Mouse (Mus musculus) embryonic facial prominence, embryonic 15.5 days (tissue): ENCODE data around the gene Acvrl1. TPM values are rescaled to one million over a fixed set of nuclear protein-coding genes. Genes with fewer than 3 reads are reported as not detected.

Experiments
- ATAC-seq: fragments of 200-750 bp; cut with Nextera tagmentation; 2 replicates; pipeline ENCODE4 v1.8.0; 2017; ENCODE audit warnings: low read depth, moderate TSS enrichment; ENCODE audit not compliant: insufficient number of reproducible peaks, low FRiP score, low TSS enrichment
- H3K27ac ChIP-seq: fragments of 300-500 bp; sonication (generic); replicated peaks from 2 replicates; pipeline ENCODE4 v1.5.1; 2015; ENCODE audit warnings: mild to moderate bottlenecking, inconsistent platforms
- H3K27me3 ChIP-seq: fragments of 300-500 bp; sonication (generic); 2 replicates; pipeline ENCODE4 v1.6.1; 2015; ENCODE audit warnings: inconsistent platforms
- H3K36me3 ChIP-seq: fragments of 300-500 bp; sonication (generic); 2 replicates; pipeline ENCODE4 v1.6.1; 2015; ENCODE audit warnings: mild to moderate bottlenecking, inconsistent platforms
- H3K4me1 ChIP-seq: fragments of 300-500 bp; sonication (generic); 2 replicates; pipeline ENCODE4 v1.6.1; 2015; ENCODE audit warnings: inconsistent platforms
- H3K4me2 ChIP-seq: fragments of 300-500 bp; sonication (generic); replicated peaks from 2 replicates; pipeline ENCODE4 v1.6.1; 2015; ENCODE audit warnings: mild to moderate bottlenecking, inconsistent platforms
- H3K4me3 ChIP-seq: fragments of 300-500 bp; sonication (generic); replicated peaks from 2 replicates; pipeline ENCODE4 v1.5.1; 2015; ENCODE audit warnings: mild to moderate bottlenecking, inconsistent platforms
- H3K9ac ChIP-seq: fragments of 300-500 bp; sonication (generic); 2 replicates; pipeline ENCODE4 v1.6.1; 2015; ENCODE audit warnings: inconsistent platforms
- H3K9me3 ChIP-seq: fragments of 300-500 bp; sonication (generic); replicated peaks from 2 replicates; pipeline ENCODE4 v1.6.1; 2016; ENCODE audit warnings: inconsistent platforms
- WGBS: fragments of 180-500 bp; shearing (Covaris S2); methylation state at CpG from one replicate; pipeline ENCODE4 v1.1.7; 2015; 5-methylcytosine and 5-hydroxymethylcytosine counted together
- polyA plus RNA-seq: library from polyadenylated mRNA; unstranded; fragments of >200 nt; fragmentation: Nextera tagmentation; extraction: Ambion mirVana; gene quantifications from 2 replicates; pipeline ENCODE4 v1.2.1, GENCODE M21; 2015

Gene Acvrl1
- polyA plus RNA-seq, 1 experiment from 2014 or later, result 19.6 TPM

- Histone ChIP-seq H3K36me3 (no peaks in the 10 kb centered on the region), H3K27ac (peak overlapping the region; percentile 82), H3K4me3 (no peak overlapping the region), H3K27me3 (no peaks in the 10 kb centered on the region), H3K4me1 (peaks cover 85% of the 10 kb centered on the region), H3K9ac (no peak overlapping the region), H3K4me2 (no peak overlapping the region), H3K9me3 (no peaks in the 10 kb centered on the region)
- ATAC-seq, result no peak
- 64% methylated on average over 5 of the region's 5 CpGs for WGBS
Observed at GRCm38 (mm10) chr15:101144176-101144575, 15.9 kb downstream of the Acvrl1 start.

GRCm38 (mm10) chr15:101144779-101145178, 16.5 kb downstream of the Acvrl1 start:
- Histone ChIP-seq H3K27me3 (no peaks in the 10 kb centered on the region), H3K9me3 (no peaks in the 10 kb centered on the region), H3K4me1 (peaks cover 79% of the 10 kb centered on the region), H3K27ac (peak overlapping the region; percentile 82), H3K36me3 (no peaks in the 10 kb centered on the region), H3K4me3 (no peak overlapping the region), H3K4me2 (no peak overlapping the region; the same call in 1 of the 2 replicates), H3K9ac (no peak overlapping the region)
- ATAC-seq, result no peak
- 78% methylated on average over 8 of the region's 8 CpGs for WGBS

GRCm38 (mm10) chr15:101145424-101146099, 17.2 kb downstream of the Acvrl1 start:
- Histone ChIP-seq H3K9me3 (no peaks in the 10 kb centered on the region), H3K36me3 (no peaks in the 10 kb centered on the region), H3K9ac (no peak overlapping the region), H3K4me1 (peaks cover 71% of the 10 kb centered on the region), H3K4me2 (peak overlapping the region; percentile 48), H3K27ac (peak overlapping the region; percentile 82), H3K27me3 (no peaks in the 10 kb centered on the region), H3K4me3 (peak overlapping the region; percentile 24; the same call in 1 of the 2 replicates)
- peak; percentile 93 for ATAC-seq
- WGBS, result 7% methylated on average over 19 of the region's 19 CpGs

- H3K36me3 ChIP-seq, result no peaks in the 10 kb centered on the region
- no peak overlapping the region for H3K4me3 ChIP-seq
- H3K4me1 ChIP-seq, result peaks cover 65% of the 10 kb centered on the region
- ATAC-seq, result no peak
- H3K27me3 ChIP-seq, result no peaks in the 10 kb centered on the region
- no peaks in the 10 kb centered on the region for H3K9me3 ChIP-seq
- WGBS, result 44% methylated on average over 15 of the region's 15 CpGs
- peak overlapping the region; percentile 48 for H3K4me2 ChIP-seq
- peak overlapping the region; percentile 82 for H3K27ac ChIP-seq
- H3K9ac ChIP-seq, result no peak overlapping the region
Observed at GRCm38 (mm10) chr15:101146100-101146965, 18.0 kb downstream of the Acvrl1 start.

- H3K9me3 ChIP-seq, result no peaks in the 10 kb centered on the region
- no peaks in the 10 kb centered on the region for H3K27me3 ChIP-seq
- H3K27ac ChIP-seq, result no peak overlapping the region
- no peak for ATAC-seq
- no peak overlapping the region for H3K4me3 ChIP-seq
- no peaks in the 10 kb centered on the region for H3K36me3 ChIP-seq
- H3K4me1 ChIP-seq, result peaks cover 63% of the 10 kb centered on the region
- 61% methylated on average over 16 of the region's 16 CpGs for WGBS
- H3K9ac ChIP-seq, result no peak overlapping the region
- no peak overlapping the region for H3K4me2 ChIP-seq
Observed at GRCm38 (mm10) chr15:101147115-101147909, 19.0 kb downstream of the Acvrl1 start.

GRCm38 (mm10) chr15:101147910-101148273, 19.6 kb downstream of the Acvrl1 start:
- peaks cover 57% of the 10 kb centered on the region for H3K4me1 ChIP-seq
- no peak overlapping the region for H3K4me3 ChIP-seq
- no peak for ATAC-seq
- H3K27me3 ChIP-seq, result no peaks in the 10 kb centered on the region
- 29% methylated on average over 6 of the region's 6 CpGs for WGBS
- H3K36me3 ChIP-seq, result no peaks in the 10 kb centered on the region
- no peak overlapping the region for H3K9ac ChIP-seq
- no peaks in the 10 kb centered on the region for H3K9me3 ChIP-seq
- no peak overlapping the region for H3K4me2 ChIP-seq
- H3K27ac ChIP-seq, result no peak overlapping the region

GRCm38 (mm10) chr15:101148604-101149003, 20.3 kb downstream of the Acvrl1 start:
- Histone ChIP-seq H3K9ac (no peak overlapping the region), H3K27me3 (no peaks in the 10 kb centered on the region), H3K9me3 (no peaks in the 10 kb centered on the region), H3K4me1 (peaks cover 50% of the 10 kb centered on the region), H3K4me2 (no peak overlapping the region), H3K4me3 (no peak overlapping the region), H3K27ac (no peak overlapping the region), H3K36me3 (no peaks in the 10 kb centered on the region)
- ATAC-seq, result no peak
- WGBS, result 56% methylated on average over 6 of the region's 6 CpGs

- ATAC-seq, result no peak
- WGBS, result 73% methylated on average over 9 of the region's 9 CpGs
- H3K4me2 ChIP-seq, result no peak overlapping the region
Observed at GRCm38 (mm10) chr15:101151409-101152261, 23.3 kb downstream of the Acvrl1 start.

GRCm38 (mm10) chr15:101154700-101155616, 26.6 kb downstream of the Acvrl1 start:
- no peaks in the 10 kb centered on the region for H3K36me3 ChIP-seq
- 72% methylated on average over 7 of the region's 7 CpGs for WGBS
- no peak for ATAC-seq

More at GRCm38 (mm10) chr15:101151409-101152261, 23.3 kb downstream of the Acvrl1 start:
- H3K9me3 ChIP-seq, result no peaks in the 10 kb centered on the region
- H3K4me3 ChIP-seq, result no peak overlapping the region
- no peak overlapping the region for H3K9ac ChIP-seq
- no peaks in the 10 kb centered on the region for H3K27me3 ChIP-seq
- no peaks in the 10 kb centered on the region for H3K36me3 ChIP-seq
- H3K4me1 ChIP-seq, result peaks cover 20% of the 10 kb centered on the region
- H3K27ac ChIP-seq, result no peak overlapping the region

GRCm38 (mm10) chr15:101160128-101160527, 31.8 kb downstream of the Acvrl1 start:
- WGBS, result 26% methylated on average over 1 of the region's 1 CpGs
- Histone ChIP-seq H3K27ac (no peak overlapping the region), H3K4me2 (no peak overlapping the region)

More at GRCm38 (mm10) chr15:101154700-101155616, 26.6 kb downstream of the Acvrl1 start:
- H3K27ac ChIP-seq, result no peak overlapping the region
- H3K27me3 ChIP-seq, result no peaks in the 10 kb centered on the region
- no peak overlapping the region for H3K4me3 ChIP-seq
- H3K4me1 ChIP-seq, result no peaks in the 10 kb centered on the region
- H3K9ac ChIP-seq, result no peak overlapping the region
- H3K4me2 ChIP-seq, result no peak overlapping the region
- H3K9me3 ChIP-seq, result no peaks in the 10 kb centered on the region; the same call in 1 of the 2 replicates

More at GRCm38 (mm10) chr15:101160128-101160527, 31.8 kb downstream of the Acvrl1 start:
- ATAC-seq, result no peak
- H3K27me3 ChIP-seq, result no peaks in the 10 kb centered on the region
- peaks cover 42% of the 10 kb centered on the region for H3K4me1 ChIP-seq
- no peak overlapping the region for H3K4me3 ChIP-seq
- no peaks in the 10 kb centered on the region for H3K36me3 ChIP-seq
- H3K9me3 ChIP-seq, result no peaks in the 10 kb centered on the region; the same call in 1 of the 2 replicates
- no peak overlapping the region for H3K9ac ChIP-seq
